Mouse (Mus musculus): ENCODE data around the gene Lrmda.
"Not testable (repeated sequence)": the region's sequence is repeated elsewhere in the genome, so short reads cannot be mapped to it uniquely, and the experiment has no call there.

The Lrmda gene

GRCm38 (mm10) chr14:22573585-22573984 is 554.1 kb downstream of the Lrmda start:
- in situ Hi-C loops (cut with MboI; ENCODE audit: low sequenced_read_pairs), result no loop called here

DNA sequence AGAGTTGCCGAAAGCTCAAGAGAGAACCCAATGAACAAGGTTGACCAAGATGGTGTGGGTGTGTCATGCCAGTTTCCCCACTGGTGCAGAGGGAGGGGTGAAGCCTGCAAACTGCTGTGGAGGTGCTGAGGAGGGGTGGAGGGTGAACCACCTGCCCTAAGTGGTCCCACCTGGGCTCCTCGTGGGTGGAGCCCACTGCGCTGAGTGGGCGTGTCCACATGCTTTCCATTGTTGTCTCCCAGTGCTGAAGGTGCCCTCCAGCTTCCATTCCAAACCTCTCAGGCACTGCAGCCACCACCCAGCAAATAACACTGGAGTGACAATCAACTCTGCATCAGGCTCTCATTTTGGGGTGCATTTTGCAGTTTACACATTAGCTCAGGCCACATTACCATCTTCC is 554.5 kb downstream of the Lrmda start:
- in situ Hi-C loops (cut with MboI; ENCODE audit: low sequenced_read_pairs), result no loop called here

GRCm38 (mm10) chr14:22576441-22576840 is 556.9 kb downstream of the Lrmda start:
- in situ Hi-C loops (cut with MboI; ENCODE audit: low sequenced_read_pairs), result no loop called here

DNA sequence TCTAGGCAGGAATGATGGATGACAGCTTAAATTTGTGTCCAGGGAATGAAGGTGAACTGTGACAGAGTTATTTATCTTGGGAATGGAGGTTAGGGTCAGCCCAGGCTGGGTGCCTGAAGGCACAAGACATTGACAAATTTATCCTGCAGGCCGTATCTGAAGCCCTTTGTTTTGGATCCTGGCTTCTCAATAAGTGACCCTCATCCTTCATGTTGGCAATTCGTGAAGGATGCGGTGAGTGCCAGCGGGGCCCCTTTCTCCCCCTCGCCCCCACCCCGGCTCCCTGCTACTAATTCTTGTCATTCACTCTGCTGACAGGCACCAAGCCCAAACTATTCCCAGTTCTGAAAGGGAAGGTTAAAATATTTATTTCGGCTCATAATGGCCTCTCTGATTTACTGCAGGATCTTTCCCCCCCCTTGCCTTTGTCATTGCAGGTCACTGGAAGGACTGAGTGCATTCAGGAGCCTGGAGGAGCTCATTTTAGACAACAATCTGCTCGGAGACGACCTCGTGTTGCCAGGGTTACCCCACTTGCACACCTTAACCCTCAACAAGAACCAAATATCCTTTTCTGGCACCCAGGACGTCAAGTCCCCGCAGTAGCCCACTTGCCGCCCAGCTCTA is 558.0 kb downstream of the Lrmda start:
- in situ Hi-C loops (cut with MboI; ENCODE audit: low sequenced_read_pairs), result no loop called here

DNA sequence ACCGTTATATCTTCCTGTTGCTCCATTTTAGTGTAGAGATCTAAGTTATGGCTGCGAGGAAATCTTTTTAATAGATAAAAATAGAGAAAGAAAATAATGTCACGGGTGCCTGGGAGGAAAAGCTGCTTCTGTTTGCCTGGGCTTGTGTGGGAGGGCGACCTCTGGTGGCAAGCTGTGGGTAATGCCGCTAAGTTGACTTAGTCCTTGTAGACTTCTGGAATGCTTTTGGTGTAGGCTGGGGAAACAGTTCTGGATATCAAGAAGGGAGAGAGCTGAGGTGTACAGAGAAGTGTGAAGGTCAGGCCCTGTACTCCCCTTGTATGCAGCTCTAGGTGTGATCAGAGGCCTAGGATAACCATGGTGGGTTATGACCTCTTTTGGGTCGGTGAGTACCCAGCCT is 558.7 kb downstream of the Lrmda start:
- in situ Hi-C loops (cut with MboI; ENCODE audit: low sequenced_read_pairs), result no loop called here

- in situ Hi-C loops (cut with MboI; ENCODE audit: low sequenced_read_pairs), result no loop called here
These were observed 559.5 kb downstream of the Lrmda start for GRCm38 (mm10) chr14:22578986-22579385.

DNA sequence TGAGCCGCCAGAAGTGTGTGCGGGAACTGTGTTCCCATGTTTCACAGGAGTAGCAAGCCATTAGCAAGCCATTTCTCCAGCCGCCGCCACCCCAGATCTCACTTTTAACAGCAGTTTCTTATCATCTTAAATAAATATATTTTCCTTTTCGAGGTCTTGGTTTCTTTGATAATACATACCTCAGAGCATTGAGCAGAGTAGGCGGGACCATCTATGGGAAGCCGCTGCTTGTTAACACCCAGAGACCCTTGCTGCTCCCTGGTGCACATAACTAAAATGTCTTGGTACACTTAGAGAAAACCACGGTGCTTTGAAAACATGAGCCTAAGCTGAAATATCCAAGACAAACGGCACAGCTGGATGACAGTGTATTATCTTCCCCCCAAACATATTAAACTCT is 562.6 kb downstream of the Lrmda start:
- in situ Hi-C loops (cut with MboI; ENCODE audit: low sequenced_read_pairs), result no loop called here

DNA sequence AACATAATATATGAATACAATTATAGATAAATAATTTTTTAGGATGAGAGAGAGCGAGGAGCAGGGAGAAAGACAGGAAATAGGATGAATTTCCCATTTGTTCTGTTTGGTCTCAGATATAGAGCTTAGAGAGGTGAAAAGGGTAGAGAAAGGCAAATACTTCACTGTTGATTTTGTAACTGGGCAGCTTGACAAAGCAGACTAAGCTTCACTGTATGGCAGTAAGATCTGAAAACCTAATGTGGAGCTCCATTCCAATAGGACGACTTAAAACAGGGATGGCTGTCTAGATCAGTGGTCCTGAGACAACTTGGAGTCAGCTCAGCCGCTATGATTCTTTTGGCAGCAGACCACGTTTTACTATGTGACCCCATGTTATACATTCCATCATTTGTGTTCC is 566.8 kb downstream of the Lrmda start:
- in situ Hi-C loops (cut with MboI; ENCODE audit: low sequenced_read_pairs), result no loop called here

GRCm38 (mm10) chr14:22586796-22587195 is 567.3 kb downstream of the Lrmda start:
- in situ Hi-C loops (cut with MboI; ENCODE audit: low sequenced_read_pairs), result no loop called here

GRCm38 (mm10) chr14:22587285-22587957 is 567.9 kb downstream of the Lrmda start:
- in situ Hi-C loops (cut with MboI; ENCODE audit: low sequenced_read_pairs), result no loop called here

- in situ Hi-C loops (cut with MboI; ENCODE audit: low sequenced_read_pairs), result no loop called here
These were observed 568.4 kb downstream of the Lrmda start for GRCm38 (mm10) chr14:22587958-22588296.

GRCm38 (mm10) chr14:22588394-22588793 is 568.9 kb downstream of the Lrmda start:
- in situ Hi-C loops (cut with MboI; ENCODE audit: low sequenced_read_pairs), result not testable (repeated sequence)

DNA sequence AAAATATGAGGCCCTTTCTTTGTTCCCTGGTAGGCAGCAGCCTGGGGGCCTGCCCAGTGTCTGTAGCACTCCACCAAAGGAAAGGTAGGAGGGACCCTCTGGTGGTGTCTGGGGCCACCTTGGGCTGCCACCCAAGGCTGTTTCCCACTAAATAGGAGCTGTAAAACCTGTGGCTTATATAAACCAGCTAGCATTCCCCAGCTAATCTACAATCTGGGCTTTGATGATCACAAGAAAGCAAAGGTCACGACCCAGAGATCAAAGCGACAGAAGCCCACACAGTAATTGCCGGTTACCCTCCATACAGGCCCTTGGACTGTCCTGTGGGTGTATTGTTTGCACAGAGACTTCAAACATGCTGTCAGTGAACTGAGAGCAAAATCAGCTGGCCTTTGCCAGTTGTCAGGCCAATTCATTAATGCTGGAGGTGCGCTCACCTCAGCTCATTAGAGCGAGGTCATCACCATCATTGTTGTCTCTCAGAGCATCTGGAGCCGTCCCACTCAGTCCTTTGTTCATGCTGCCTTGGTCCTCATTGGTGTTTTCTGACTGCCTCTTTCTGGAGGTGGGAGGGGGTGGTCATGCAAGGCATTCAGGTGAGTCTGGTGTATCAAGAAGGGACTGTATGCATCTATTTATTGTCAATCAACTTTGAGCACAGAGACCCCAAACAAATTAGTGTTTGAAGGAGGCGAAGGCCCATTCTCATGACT is 570.1 kb downstream of the Lrmda start:
- in situ Hi-C loops (cut with MboI; ENCODE audit: low sequenced_read_pairs), result no loop called here

- in situ Hi-C loops (cut with MboI; ENCODE audit: low sequenced_read_pairs), result no loop called here
These were observed 571.7 kb downstream of the Lrmda start for GRCm38 (mm10) chr14:22591186-22591585.

- in situ Hi-C loops (cut with MboI; ENCODE audit: low sequenced_read_pairs), result no loop called here
These were observed 578.0 kb downstream of the Lrmda start for GRCm38 (mm10) chr14:22597508-22597907.

- in situ Hi-C loops (cut with MboI; ENCODE audit: low sequenced_read_pairs), result no loop called here
These were observed 579.1 kb downstream of the Lrmda start for GRCm38 (mm10) chr14:22598638-22599037.

DNA sequence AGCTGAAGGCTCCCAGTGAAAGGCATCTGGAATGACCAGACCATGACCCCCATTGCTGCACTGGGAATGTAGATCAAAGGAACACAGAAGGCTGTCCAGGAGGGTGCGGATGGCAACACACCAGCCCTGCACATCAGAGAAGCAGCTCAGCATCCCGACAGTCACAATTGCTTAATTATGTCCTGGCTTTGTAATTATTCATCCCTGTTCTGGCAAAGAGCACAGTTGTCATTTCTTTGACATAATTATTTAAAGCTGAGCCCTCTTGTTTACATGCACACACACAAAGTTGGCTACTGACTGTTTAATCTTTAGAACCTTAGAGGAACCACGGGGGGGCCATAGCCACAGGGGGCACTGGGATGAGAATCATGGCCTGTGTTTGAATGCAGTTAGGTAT is 580.7 kb downstream of the Lrmda start:
- in situ Hi-C loops (cut with MboI; ENCODE audit: low sequenced_read_pairs), result no loop called here

- in situ Hi-C loops (cut with MboI; ENCODE audit: low sequenced_read_pairs), result no loop called here
These were observed 582.8 kb downstream of the Lrmda start for GRCm38 (mm10) chr14:22602308-22602707.

DNA sequence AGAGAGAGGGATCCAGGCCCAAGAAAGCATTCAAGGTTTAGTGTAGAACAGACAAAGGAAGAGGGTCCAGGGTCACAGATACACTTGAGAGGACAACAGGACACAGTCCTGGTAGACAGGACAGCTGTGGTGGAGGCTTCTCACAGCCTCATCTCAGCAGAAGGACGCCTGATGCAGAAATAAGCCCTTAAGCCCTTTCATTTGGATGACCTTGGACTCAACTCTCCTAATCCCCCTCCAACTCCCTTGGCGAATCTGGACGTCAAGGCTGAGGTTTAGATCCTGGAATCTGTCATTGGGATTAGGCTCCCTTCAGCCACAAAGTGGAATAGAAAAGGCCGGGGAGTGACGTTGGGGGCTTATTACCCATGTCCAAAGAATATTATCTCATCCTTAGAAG is 589.1 kb downstream of the Lrmda start:
- in situ Hi-C loops (cut with MboI; ENCODE audit: low sequenced_read_pairs), result no loop called here

DNA sequence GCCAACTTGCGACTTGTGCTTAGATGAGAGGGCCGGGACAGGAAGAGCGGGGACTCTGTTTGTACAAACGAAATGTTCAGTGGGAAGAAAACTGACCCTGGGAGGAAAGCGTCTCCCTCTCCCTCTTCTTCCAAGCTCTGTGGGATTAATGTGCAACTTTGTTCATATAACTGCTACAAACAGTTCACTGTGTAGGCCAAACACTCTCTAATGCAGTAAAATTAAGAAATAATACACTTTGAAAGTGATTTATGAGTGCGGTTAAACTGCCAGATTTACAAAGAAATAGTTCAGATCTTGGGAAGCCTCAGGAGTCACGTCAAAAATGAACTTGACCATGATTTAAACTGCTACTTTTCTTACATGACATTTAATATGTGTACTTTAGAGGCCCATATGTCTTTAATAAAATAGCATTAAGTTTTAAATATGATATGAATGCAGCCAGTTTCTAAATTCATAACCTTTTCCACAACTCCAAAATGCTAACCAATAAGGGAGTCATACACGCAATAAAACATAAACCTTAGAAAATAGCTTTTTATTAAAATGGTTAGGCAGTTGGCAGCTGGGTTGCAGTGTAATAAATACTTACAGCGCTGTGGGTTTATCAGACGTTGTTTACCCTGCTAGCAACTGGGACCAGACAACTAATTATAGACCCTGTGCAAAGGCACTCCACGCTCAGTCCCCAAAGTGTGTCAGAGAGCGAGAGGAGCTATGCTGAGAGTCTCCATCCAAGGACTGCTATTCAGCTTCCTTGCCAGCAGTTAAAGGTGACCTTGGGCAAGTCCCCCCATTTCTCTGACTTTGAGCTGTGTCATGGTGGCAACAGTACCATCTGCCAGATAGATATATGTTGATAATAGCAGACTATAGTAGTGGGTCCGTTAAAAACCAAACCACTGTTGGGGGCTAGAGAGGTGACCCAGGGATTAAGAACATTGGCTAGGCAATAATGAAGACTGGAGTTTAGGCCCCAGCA is 590.0 kb downstream of the Lrmda start:
- in situ Hi-C loops (cut with MboI; ENCODE audit: low sequenced_read_pairs), result no loop called here

- in situ Hi-C loops (cut with MboI; ENCODE audit: low sequenced_read_pairs), result no loop called here
These were observed 591.5 kb downstream of the Lrmda start for GRCm38 (mm10) chr14:22611011-22611410.
